Mouse (Mus musculus) heart, adult 2 months (tissue): ENCODE data around the gene Katnb1. TPM values are rescaled to one million over a fixed set of nuclear protein-coding genes. Genes with fewer than 3 reads are reported as not detected.

Experiments used
- DNase-seq, 2 experiments: peaks; one replicate each; pipeline ENCODE4 v3.0.0; 2021
- H3K27ac ChIP-seq: fragments of 200-600 bp; 2 replicates; pipeline ENCODE4 v1.8.1; 2022
- H3K27me3 ChIP-seq: fragments of 200-500 bp; 2 replicates; pipeline ENCODE4 v1.6.1; 2012; ENCODE audit warnings: mild to moderate bottlenecking, low read length, inconsistent platforms, mixed read lengths; ENCODE audit not compliant: control insufficient read depth, insufficient read depth
- H3K36me3 ChIP-seq: fragments of 200-500 bp; 2 replicates; pipeline ENCODE4 v1.6.1; 2012; ENCODE audit warnings: low read length, inconsistent platforms; ENCODE audit not compliant: control insufficient read depth, insufficient read depth
- H3K4me1 ChIP-seq: fragments of 200-500 bp; 2 replicates; pipeline ENCODE4 v1.6.1; 2011; ENCODE audit warnings: low read length; ENCODE audit not compliant: control insufficient read depth, insufficient read depth
- H3K4me3 ChIP-seq: fragments of 200-600 bp; 2 replicates; pipeline ENCODE4 v1.8.1; 2022
- H3K79me2 ChIP-seq: fragments of 200-500 bp; replicated peaks from 2 replicates; pipeline ENCODE4 v1.6.1; 2012; ENCODE audit warnings: mild to moderate bottlenecking, inconsistent platforms, low read length, moderate library complexity, mixed read lengths; ENCODE audit not compliant: control insufficient read depth, insufficient read depth
- H3K9ac ChIP-seq: fragments of 200-500 bp; 2 replicates; pipeline ENCODE4 v1.6.1; 2012; ENCODE audit warnings: low read depth, mild to moderate bottlenecking, control low read depth, inconsistent platforms, low read length, mixed read lengths
- CTCF ChIP-seq: fragments of 200-600 bp; IDR thresholded peaks from 2 replicates; pipeline ENCODE4 v1.8.1; 2022; ENCODE audit warnings: antibody characterized with exemption, mild to moderate bottlenecking, moderate library complexity
- EP300 ChIP-seq: fragments of 200-500 bp; IDR thresholded peaks from 2 replicates; pipeline ENCODE4 v1.6.1; 2011; ENCODE audit warnings: low read depth, low read length, control low read depth; ENCODE audit not compliant: insufficient read depth
- POLR2A ChIP-seq: fragments of 200-500 bp; IDR thresholded peaks from 2 replicates; pipeline ENCODE4 v1.6.1; 2011; ENCODE audit warnings: mild to moderate bottlenecking, low read depth, low read length, control low read depth; ENCODE audit not compliant: insufficient read depth
- WGBS: fragments of 180-500 bp; shearing (Covaris S2); methylation state at CpG from one replicate; pipeline ENCODE4 v1.1.7; 2018; 5-methylcytosine and 5-hydroxymethylcytosine counted together
- intact Hi-C: fragments of 180-260 bp; cut with DNase I; formaldehyde crosslinking; loops from one replicate; pipeline ENCODE4 v1.15.1; 2025
- polyA plus RNA-seq: library from polyadenylated mRNA; depleted of rRNA; stranded (reverse); fragments of >200 nt; gene quantifications from 2 replicates; pipeline ENCODE4 v1.2.3, GENCODE M21; 2012
- total RNA-seq, 2 experiments: library from RNA; stranded (reverse); gene quantifications; 2 replicates each; pipeline ENCODE4 v1.2.3; 2021

The Katnb1 gene
- total and polyA plus RNA-seq, 3 experiments = 4.5 to 9.1 (median 5.9) TPM

GRCm38 (mm10) chr8:95142985-95143804 lies 62.2 kb downstream of the Katnb1 start:
- intact Hi-C loops = no loop called here

GRCm38 (mm10) chr8:95143805-95144630 lies 63.0 kb downstream of the Katnb1 start:
- DNase-seq = no peak
- H3K4me3 ChIP-seq = no peak overlapping the region
- intact Hi-C loops = no loop called here
- no peaks in the 10 kb centered on the region for H3K27me3 ChIP-seq
- peak overlapping the region; percentile 75 for H3K27ac ChIP-seq
- TF ChIP-seq POLR2A (no peak), CTCF (no peak), EP300 (no peak)
- no peaks in the 10 kb centered on the region; the same call in 1 of the 2 replicates for H3K36me3 ChIP-seq
- H3K79me2 ChIP-seq = no peaks in the 10 kb centered on the region; the same call in 1 of the 2 replicates
- H3K9ac ChIP-seq = no peak overlapping the region
- H3K4me1 ChIP-seq = peaks cover 20% of the 10 kb centered on the region
- WGBS = 68% methylated on average over 6 of the region's 6 CpGs

More at GRCm38 (mm10) chr8:95142985-95143804, 62.2 kb downstream of the Katnb1 start:
- WGBS = 31% methylated on average over 17 of the region's 17 CpGs
- H3K36me3 ChIP-seq = peaks cover 5% of the 10 kb centered on the region; the same call in 1 of the 2 replicates
- H3K27ac ChIP-seq = peak overlapping the region; percentile 75
- no peaks in the 10 kb centered on the region for H3K27me3 ChIP-seq
- H3K79me2 ChIP-seq = no peaks in the 10 kb centered on the region; the same call in 1 of the 2 replicates
- peak in 1 of 2 experiments; percentile 38 for DNase-seq
- H3K4me3 ChIP-seq = peak overlapping the region; percentile 99
- peaks cover 22% of the 10 kb centered on the region for H3K4me1 ChIP-seq
- H3K9ac ChIP-seq = no peak overlapping the region
- TF ChIP-seq POLR2A (no peak), CTCF (no peak)

DNA sequence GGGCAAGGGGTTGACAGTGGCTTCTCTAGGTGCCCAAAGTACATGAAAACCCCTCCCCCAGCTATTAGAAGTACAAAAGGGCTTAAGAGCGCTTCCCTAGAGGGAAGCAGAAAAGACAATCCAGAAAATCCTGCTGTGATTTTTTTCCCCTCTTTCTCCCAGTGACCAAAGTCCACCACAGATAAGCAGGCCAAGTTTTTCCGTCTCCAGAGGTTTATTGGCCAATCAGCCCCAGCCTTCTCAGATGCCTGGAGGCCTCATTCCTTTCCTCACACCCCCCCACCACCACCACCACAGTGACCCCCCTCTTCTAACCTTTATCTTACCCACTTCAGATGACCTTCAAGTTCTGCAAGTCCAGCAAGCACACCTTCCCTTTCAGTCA lies 63.6 kb downstream of the Katnb1 start:
- Histone ChIP-seq H3K9ac (no peak overlapping the region), H3K4me1 (peaks cover 18% of the 10 kb centered on the region), H3K36me3 (no peaks in the 10 kb centered on the region), H3K4me3 (no peak overlapping the region), H3K79me2 (no peaks in the 10 kb centered on the region; the same call in 1 of the 2 replicates), H3K27ac (no peak overlapping the region), H3K27me3 (no peaks in the 10 kb centered on the region)
- intact Hi-C loops = no loop called here
- TF ChIP-seq POLR2A = no peak
- TF ChIP-seq EP300 = no peak
- WGBS = 69% methylated on average over 2 of the region's 2 CpGs
- DNase-seq = no peak

GRCm38 (mm10) chr8:95146044-95146745 lies 65.2 kb downstream of the Katnb1 start:
- H3K9ac ChIP-seq = no peak overlapping the region
- TF ChIP-seq EP300 (no peak), POLR2A (no peak), CTCF (no peak)
- H3K4me1 ChIP-seq = peaks cover 12% of the 10 kb centered on the region
- 77% methylated on average over 2 of the region's 2 CpGs for WGBS
- H3K36me3 ChIP-seq = no peaks in the 10 kb centered on the region
- intact Hi-C loops = no loop called here
- H3K27ac ChIP-seq = no peak overlapping the region
- H3K27me3 ChIP-seq = no peaks in the 10 kb centered on the region
- no peaks in the 10 kb centered on the region; the same call in 1 of the 2 replicates for H3K79me2 ChIP-seq
- H3K4me3 ChIP-seq = no peak overlapping the region
- no peak for DNase-seq

DNA sequence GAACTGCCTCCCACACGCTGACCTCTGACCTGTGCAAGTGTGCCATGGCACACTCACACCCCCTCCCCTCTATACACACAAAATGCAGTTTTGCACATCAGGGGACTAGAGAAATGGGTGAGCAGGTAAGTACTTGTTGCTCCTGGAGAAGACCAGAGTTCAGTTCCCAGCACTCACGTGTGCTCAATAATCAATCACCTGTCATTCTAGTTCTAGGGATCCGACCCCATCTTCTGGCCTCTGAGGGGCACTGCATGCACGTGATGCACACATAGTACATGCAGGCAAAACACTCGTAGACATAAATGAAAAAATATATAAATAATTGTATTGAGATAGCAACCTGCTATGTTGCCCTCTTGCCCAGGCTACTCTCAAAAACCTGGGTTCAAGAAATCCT lies 65.9 kb downstream of the Katnb1 start:
- Histone ChIP-seq H3K79me2 (no peaks in the 10 kb centered on the region), H3K4me1 (peaks cover 9% of the 10 kb centered on the region), H3K36me3 (no peaks in the 10 kb centered on the region), H3K27me3 (no peaks in the 10 kb centered on the region), H3K4me3 (no peak overlapping the region), H3K9ac (no peak overlapping the region), H3K27ac (no peak overlapping the region)
- intact Hi-C loops = no loop called here
- DNase-seq = no peak
- 94% methylated on average over 5 of the region's 5 CpGs for WGBS
- TF ChIP-seq CTCF (0 out of 2 replicates have a peak, but pooled peaks have one; percentile 9), EP300 (no peak)
